Mouse (Mus musculus) ovary, postnatal 14 days (tissue): ENCODE data around the gene Tmem87b.

Source experiments
- DNase-seq: peaks from one replicate; pipeline ENCODE4 v3.0.0; 2022; ENCODE audit warnings: low spot score

The Tmem87b gene

GRCm38 (mm10) chr2:128818956-128819643, 1.2 kb downstream of the Tmem87b start:
- DNase-seq: no peak

GRCm38 (mm10) chr2:128820631-128821030, 2.7 kb downstream of the Tmem87b start:
- DNase-seq: no peak

GRCm38 (mm10) chr2:128823893-128824292, 6.0 kb downstream of the Tmem87b start:
- DNase-seq: no peak

- no peak for DNase-seq
Observed at GRCm38 (mm10) chr2:128827787-128828186, 9.9 kb downstream of the Tmem87b start.

- no peak for DNase-seq
Observed at GRCm38 (mm10) chr2:128832611-128833010, 14.7 kb downstream of the Tmem87b start.

- DNase-seq: no peak
Observed at GRCm38 (mm10) chr2:128833035-128833434, 15.1 kb downstream of the Tmem87b start.

- no peak for DNase-seq
Observed at GRCm38 (mm10) chr2:128833435-128833834, 15.5 kb downstream of the Tmem87b start.

GRCm38 (mm10) chr2:128837531-128837930, 19.6 kb downstream of the Tmem87b start:
- DNase-seq: no peak

- DNase-seq: no peak
Observed at GRCm38 (mm10) chr2:128838611-128839010, 20.7 kb downstream of the Tmem87b start.

GRCm38 (mm10) chr2:128839501-128839900, 21.6 kb downstream of the Tmem87b start:
- no peak for DNase-seq

GRCm38 (mm10) chr2:128842437-128842836, 24.5 kb downstream of the Tmem87b start:
- DNase-seq: no peak

GRCm38 (mm10) chr2:128850036-128850435, 32.1 kb downstream of the Tmem87b start:
- DNase-seq: no peak

- no peak for DNase-seq
Observed at GRCm38 (mm10) chr2:128856673-128857072, 38.8 kb downstream of the Tmem87b start.

GRCm38 (mm10) chr2:128858962-128859361, 41.0 kb downstream of the Tmem87b start:
- DNase-seq: no peak

- DNase-seq: no peak
Observed at GRCm38 (mm10) chr2:128859861-128860260, 41.9 kb downstream of the Tmem87b start.

GRCm38 (mm10) chr2:128862636-128863035, 44.7 kb downstream of the Tmem87b start, which contains the start of gene Fbln7:
Gene Fbln7, plus strand, starts transcription at chr2:128862981.
- DNase-seq: no peak

- peak; percentile 31 for DNase-seq
Observed at GRCm38 (mm10) chr2:128863777-128864331, 45.9 kb downstream of the Tmem87b start.

- DNase-seq: no peak
Observed at GRCm38 (mm10) chr2:128865061-128865460, 47.1 kb downstream of the Tmem87b start.

- DNase-seq: no peak
Observed at GRCm38 (mm10) chr2:128871656-128872055, 53.7 kb downstream of the Tmem87b start.

- no peak for DNase-seq
Observed at GRCm38 (mm10) chr2:128872256-128872655, 54.3 kb downstream of the Tmem87b start.

GRCm38 (mm10) chr2:128875526-128875925, 57.6 kb downstream of the Tmem87b start:
- DNase-seq: no peak

GRCm38 (mm10) chr2:128881236-128881635, 63.3 kb downstream of the Tmem87b start:
- DNase-seq: no peak

GRCm38 (mm10) chr2:128885225-128885811, 67.4 kb downstream of the Tmem87b start:
- no peak for DNase-seq
